Mouse (Mus musculus) embryo, embryonic 11.5 days (tissue): Measurements from ENCODE around the gene Hip1.

ENCODE experiments used
- DNase-seq: peaks from one replicate; pipeline ENCODE4 v3.0.0-alpha.2; 2012; ENCODE audit warnings: low read depth, low spot score

Gene Hip1

DNA sequence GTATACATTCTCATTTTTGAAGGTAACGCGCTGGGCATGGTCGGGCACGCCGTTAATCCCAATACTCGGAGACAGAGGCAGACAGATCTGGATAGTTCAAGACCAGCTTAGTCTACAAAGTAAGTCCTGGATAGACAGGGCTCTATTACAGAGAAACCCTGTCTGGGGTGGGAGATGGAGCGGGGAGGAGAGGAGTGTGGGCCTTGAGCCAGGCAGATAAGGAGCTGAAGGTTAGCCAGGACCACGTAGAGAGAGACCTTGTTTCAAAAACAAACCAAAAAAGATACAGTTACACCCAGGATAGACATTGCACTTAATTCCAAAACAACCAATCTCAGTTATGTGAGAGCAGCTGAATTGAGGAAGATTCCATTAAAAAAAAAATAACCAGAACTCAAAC is 99.2 kb downstream of the Hip1 start:
- DNase-seq, result no peak

DNA sequence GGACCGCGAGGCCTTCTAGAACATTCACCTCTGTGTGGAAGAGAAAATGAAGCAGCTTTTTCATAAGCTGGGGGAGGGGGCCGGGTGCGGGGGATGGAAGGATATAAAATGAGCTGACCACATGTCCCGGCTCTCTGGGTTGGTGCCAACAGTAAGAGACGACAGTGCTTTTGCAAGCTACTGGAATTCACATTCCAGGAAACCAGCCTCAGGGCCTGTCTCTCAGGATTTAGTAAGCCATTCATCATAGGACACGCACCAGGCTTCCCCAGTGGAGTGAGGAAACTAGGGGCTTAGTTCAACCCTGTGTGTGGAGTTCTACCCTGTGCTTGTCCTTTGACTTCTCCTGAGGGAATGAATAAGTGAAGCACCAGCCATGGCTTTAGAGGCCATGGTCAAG is 102.5 kb downstream of the Hip1 start:
- no peak for DNase-seq

GRCm38 (mm10) chr5:135435039-135435438 is 109.9 kb downstream of the Hip1 start:
- DNase-seq, result no peak

DNA sequence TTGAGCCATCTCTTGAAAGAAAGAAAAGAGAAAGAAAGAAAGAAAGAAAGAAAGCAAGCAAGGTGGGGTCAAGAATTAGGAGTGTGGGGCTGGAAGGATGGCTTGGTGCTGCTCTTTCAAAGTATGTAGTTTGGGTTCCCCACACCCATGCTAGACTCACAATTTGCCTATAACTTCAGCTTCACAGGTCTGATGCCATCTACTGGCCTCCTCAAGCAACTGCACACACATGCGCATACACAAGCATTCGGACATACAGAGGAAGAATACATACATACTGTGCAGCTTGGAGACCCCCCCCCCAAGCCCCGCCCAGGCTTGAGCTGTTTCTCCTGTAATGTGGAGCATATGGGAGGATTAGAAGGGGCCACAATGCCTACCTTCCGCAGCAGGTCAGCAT is 111.1 kb downstream of the Hip1 start:
- DNase-seq, result no peak

DNA sequence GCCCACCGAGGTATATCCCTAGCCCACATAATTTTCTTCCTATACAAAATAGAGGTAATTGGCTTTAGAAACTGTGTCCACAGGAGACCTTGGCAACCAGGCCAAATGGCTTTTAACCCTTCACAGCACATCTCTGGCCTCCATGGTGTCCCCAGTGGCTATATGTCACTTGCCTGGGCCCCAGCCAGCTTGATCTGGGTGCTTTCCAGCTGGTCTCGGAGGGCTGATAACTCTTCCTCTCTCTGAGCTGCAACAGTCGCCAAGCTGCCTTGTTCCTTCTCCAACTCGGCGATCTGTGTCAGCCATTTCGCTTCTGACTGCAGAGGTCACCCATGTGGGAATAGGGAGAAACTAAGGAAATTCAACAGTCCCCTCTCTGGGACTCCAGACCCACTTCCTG is 113.8 kb downstream of the Hip1 start:
- no peak for DNase-seq

DNA sequence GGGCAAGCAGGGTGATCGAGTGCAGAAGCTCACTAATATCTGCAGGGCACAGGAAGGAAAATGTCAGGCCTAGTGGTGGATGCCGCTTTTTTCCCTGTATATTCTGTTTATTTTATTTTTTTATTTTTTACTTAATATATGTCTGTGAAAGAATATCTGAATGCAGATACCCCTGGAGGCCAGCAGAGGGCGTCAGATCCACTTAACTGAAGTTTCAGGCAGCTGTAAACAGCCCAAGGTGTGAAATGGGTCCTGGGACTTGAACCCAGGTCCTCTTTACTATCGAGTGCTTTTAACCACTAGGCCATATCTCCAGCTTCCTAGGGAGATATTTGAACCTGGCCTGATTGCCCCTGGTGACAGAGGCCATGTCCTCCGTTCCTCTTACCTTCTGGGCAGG is 116.1 kb downstream of the Hip1 start:
- no peak for DNase-seq

GRCm38 (mm10) chr5:135410266-135410665 is 134.7 kb downstream of the Hip1 start:
- no peak for DNase-seq

DNA sequence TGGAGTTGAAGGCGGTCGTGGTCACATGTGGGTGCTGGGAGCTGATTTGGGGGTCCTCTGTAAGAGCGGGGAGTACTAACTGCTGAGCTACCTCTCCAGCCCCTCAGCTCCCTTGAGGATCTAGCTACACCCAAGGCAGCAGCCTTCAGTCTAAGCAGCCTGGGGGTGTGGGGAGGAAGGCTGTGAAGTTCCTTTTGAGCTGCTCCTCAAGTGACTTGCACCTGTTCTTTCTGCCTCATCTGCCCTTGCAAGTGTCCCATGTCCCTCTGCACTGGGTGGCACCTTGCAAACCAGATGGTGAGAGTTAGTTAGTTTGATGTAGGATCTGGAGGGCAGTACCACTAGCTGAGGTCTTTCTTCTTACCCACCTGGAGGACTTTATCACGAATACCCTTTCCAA is 136.8 kb downstream of the Hip1 start:
- no peak for DNase-seq

GRCm38 (mm10) chr5:135405437-135405836 is 139.5 kb downstream of the Hip1 start:
- no peak for DNase-seq

DNA sequence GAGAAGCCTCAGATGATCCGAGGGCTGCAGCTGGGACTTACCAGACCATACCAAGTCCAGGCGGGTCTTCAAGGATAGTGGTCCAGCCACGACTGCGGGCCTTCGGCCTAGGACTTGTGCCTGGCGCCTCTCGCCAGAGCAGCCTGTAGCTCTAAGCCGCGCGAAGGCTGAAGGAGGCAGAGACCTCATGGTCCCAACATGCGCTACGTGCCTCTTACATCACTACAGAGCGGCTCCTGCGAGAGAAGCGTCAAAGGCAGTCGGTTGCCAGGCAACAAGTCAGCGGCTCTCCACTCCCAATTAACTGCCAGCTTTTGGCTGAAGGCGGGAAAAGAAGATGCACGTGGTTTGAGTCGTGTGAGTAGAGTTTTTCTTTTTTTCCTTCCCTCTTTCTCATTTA is 140.3 kb downstream of the Hip1 start:
- DNase-seq, result no peak

GRCm38 (mm10) chr5:135400244-135400643 is 144.7 kb downstream of the Hip1 start:
- DNase-seq, result peak; percentile 61

DNA sequence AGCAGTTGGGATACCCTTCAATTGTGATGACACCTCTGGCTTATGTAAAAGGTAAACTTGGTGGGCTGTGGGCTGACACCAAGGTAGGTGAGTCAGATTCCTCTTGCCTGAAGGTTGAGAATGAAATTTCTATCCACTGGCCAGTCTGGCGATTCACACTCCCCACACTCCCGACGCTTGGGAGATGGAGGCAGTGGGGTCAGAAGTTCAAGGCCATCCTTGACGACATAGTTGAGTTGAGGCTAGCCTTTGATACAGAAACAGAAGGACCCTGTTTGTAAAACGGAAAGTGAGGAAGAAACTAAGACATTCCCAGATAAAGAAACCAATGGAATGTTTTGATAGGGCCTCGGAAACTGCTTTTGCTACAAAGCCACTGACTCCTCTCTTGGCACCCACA is 145.5 kb downstream of the Hip1 start:
- DNase-seq, result no peak

- peak; percentile 30 for DNase-seq
These were observed 149.1 kb downstream of the Hip1 start for GRCm38 (mm10) chr5:135395826-135396225.

GRCm38 (mm10) chr5:135394004-135394823 is 150.7 kb downstream of the Hip1 start, which contains the start of gene Pom121:
Gene Pom121, minus strand, starts transcription at chr5:135394546.
- peak; percentile 84 for DNase-seq

DNA sequence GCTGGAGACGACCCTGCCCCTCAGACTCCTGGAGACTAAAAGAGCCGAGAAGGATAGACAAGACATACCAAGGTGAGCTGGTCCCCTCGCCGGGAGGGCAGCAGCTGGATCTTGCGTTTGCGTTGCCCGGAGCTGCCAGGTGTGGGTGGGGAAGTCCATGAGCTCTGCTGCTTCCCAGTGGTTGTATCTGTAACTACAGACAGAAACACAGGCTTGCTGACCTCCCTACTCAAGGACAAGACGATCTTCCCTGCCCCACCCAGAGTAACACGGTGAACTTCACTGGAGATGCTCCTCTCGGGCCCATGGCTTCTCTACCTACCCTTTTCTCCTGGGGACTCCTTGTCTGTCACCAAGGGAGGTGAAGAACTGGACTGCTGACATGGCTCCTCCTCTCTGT is 161.1 kb downstream of the Hip1 start:
- DNase-seq, result no peak

GRCm38 (mm10) chr5:135382746-135383145 is 162.2 kb downstream of the Hip1 start:
- DNase-seq, result no peak

- DNase-seq, result no peak
These were observed 163.5 kb downstream of the Hip1 start for GRCm38 (mm10) chr5:135381356-135381925.

DNA sequence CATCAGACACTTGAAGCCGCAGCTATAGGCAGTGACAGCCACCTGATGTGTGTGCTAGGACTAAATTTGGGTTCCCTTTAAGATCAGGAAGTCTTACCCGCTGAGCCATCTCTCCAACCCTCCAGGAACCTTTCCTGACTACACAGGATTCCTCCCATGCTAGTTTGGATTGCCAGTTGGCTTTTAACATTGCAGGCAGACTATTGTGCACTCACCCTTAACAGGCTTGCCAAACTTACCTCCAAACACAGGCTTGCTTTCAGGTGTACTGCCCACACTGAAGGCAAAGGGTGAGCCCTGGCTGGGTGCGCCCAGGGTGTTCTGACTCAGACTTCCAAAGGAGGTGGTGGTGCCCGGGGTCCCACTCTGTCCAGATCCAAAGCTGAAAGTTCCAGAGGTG is 164.2 kb downstream of the Hip1 start:
- DNase-seq, result no peak

GRCm38 (mm10) chr5:135376341-135376740 is 168.6 kb downstream of the Hip1 start:
- DNase-seq, result no peak

- DNase-seq, result no peak
These were observed 169.8 kb downstream of the Hip1 start for GRCm38 (mm10) chr5:135375167-135375566.

DNA sequence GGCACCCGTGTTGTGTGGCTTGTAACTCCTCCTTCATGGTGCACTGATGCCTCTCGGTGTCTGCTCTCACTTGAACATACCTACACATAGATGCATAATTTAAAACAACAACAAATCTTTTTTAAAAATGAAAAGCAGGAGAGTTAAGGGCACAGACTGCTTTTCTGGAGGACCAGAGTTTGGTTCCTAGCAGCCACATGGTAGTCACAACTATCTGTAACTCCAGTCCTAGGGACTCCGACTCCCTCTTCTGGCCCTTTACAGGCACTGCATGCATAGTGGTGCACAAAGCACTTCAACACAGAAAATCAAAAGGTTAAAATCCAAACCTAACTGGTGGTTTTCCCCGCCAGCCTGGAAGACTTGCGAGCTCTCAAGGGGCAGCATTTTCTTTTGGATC is 171.3 kb downstream of the Hip1 start:
- no peak for DNase-seq

GRCm38 (mm10) chr5:135371195-135371594 is 173.7 kb downstream of the Hip1 start:
- no peak for DNase-seq
